Mouse (Mus musculus) cerebellum, adult 2 months (tissue): ENCODE measurements around the gene Hectd1.

Experiments used
- CTCF ChIP-seq: fragments of 200-500 bp; IDR thresholded peaks from 2 replicates; pipeline ENCODE4 v1.5.1; 2011; ENCODE audit warnings: low read depth, mild to moderate bottlenecking, control low read depth, low read length, moderate library complexity, borderline replicate concordance; ENCODE audit not compliant: insufficient read depth
- POLR2A ChIP-seq: fragments of 200-500 bp; IDR thresholded peaks from 2 replicates; pipeline ENCODE4 v1.6.1; 2011; ENCODE audit warnings: low read length, control low read depth, borderline replicate concordance; ENCODE audit not compliant: insufficient read depth

DNA sequence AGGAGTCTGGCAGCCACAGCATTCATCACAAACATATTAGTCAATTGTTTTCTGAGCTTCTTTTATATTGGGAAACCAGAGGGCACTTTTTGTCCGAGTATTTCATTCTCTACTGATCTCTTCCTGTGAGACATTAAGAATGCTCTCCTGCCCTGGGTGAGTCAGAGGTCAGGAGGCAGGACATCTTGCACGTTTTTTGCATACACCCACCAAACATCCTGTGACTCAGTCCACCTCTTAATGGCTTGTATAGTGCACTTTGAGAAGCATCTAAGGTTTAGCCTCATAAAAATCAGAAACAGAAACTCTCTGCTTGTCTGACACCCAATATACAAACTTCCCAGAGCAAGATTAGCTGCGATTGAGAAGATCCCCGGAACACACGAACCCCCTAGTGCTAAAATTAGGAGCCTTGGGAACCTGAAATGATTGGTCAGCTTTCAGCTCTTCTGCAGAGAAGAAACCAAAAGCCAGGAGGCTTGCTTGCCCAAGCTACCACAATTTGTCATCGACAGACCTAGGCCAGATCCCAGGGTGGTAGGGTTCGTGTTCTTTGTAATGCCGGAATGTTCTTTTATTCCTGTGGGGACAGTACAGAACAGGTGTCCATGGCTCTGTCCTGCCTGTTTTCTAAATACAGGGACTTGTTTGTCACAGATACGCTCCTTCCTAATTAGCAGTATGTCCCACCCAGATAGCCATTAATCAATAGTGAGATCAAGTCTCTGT, 35.9 kb upstream of the Hectd1 start:
- TF ChIP-seq CTCF (no peak), POLR2A (no peak)
